Mouse (Mus musculus) embryonic fibroblast, embryonic 13.5 days (primary cell): Measurements from ENCODE around the gene Slc27a4. TPM values are rescaled to one million over a fixed set of nuclear protein-coding genes. Genes with fewer than 3 reads are reported as not detected.
A peak's percentile ranks its signal among the peaks of the same experiment; 100 is the strongest.

ENCODE experiments used
- H3K27ac ChIP-seq: 2 replicates; pipeline ENCODE4 v1.5.1; 2012; ENCODE audit warnings: low read length, control low read depth, inconsistent platforms; ENCODE audit not compliant: insufficient read depth
- H3K4me1 ChIP-seq: 2 replicates; pipeline ENCODE4 v1.6.1; 2011; ENCODE audit warnings: low read length; ENCODE audit not compliant: control insufficient read depth, insufficient read depth
- H3K4me3 ChIP-seq: 2 replicates; pipeline ENCODE4 v1.5.1; 2011; ENCODE audit warnings: mild to moderate bottlenecking, control low read depth, low read length; ENCODE audit not compliant: insufficient read depth
- CTCF ChIP-seq: IDR thresholded peaks from 2 replicates; pipeline ENCODE4 v1.5.1; 2011; ENCODE audit warnings: mild to moderate bottlenecking, control low read depth, low read length, moderate library complexity, borderline replicate concordance; ENCODE audit not compliant: insufficient read depth
- POLR2A ChIP-seq: IDR thresholded peaks from 2 replicates; pipeline ENCODE4 v1.6.1; 2011; ENCODE audit warnings: low read depth, mild to moderate bottlenecking, control low read depth, low read length, moderate library complexity
- polyA plus RNA-seq: library from polyadenylated mRNA; stranded (reverse); fragments of >200 nt; gene quantifications from 2 replicates; pipeline ENCODE4 v1.2.4, GENCODE M21; 2011; ENCODE audit warnings: low read depth; ENCODE audit not compliant: missing spikeins, insufficient read length

The Slc27a4 gene
- polyA plus RNA-seq, 1 experiment: 22.1 TPM

- H3K27ac ChIP-seq: no peak overlapping the region
- no peak for TF ChIP-seq CTCF
- TF ChIP-seq POLR2A: no peak
- peaks cover 22% of the 10 kb centered on the region for H3K4me1 ChIP-seq
- no peak overlapping the region for H3K4me3 ChIP-seq
Measured at GRCm38 (mm10) chr2:29855585-29856210, 53.3 kb downstream of the Slc27a4 start.

- Histone ChIP-seq H3K27ac (peak overlapping the region; percentile 49; the same call in 1 of the 2 replicates), H3K4me1 (peaks cover 22% of the 10 kb centered on the region), H3K4me3 (no peak overlapping the region)
- TF ChIP-seq POLR2A (no peak), CTCF (no peak)
Measured at GRCm38 (mm10) chr2:29856451-29857260, 54.2 kb downstream of the Slc27a4 start.

GRCm38 (mm10) chr2:29857341-29857740, 54.9 kb downstream of the Slc27a4 start:
- Histone ChIP-seq H3K4me1 (peaks cover 22% of the 10 kb centered on the region), H3K4me3 (no peak overlapping the region), H3K27ac (peak overlapping the region; percentile 38)
- TF ChIP-seq CTCF (no peak), POLR2A (no peak)

DNA sequence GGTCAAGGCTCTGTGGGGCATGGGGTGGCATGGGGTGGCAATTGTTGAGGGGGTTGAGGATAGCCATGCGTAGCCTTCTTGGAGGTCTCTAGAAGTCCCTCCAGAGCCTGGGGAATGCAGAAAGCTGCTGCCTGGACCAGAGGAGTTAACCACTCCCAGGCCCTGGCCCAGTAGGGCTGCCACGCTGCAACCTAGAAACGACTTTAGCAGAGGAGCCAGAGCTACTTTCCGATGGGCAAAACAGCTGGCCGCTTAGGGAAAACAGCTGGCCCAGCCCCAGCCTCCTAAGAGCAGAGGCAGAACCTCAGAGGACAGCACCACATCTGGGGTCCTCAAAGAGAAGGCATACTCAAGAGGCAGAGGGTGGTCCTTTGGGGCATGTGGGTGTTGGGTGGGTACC, 55.5 kb downstream of the Slc27a4 start:
- no peak for TF ChIP-seq CTCF
- TF ChIP-seq POLR2A: no peak

GRCm38 (mm10) chr2:29858748-29859473, 56.5 kb downstream of the Slc27a4 start:
- Histone ChIP-seq H3K27ac (no peak overlapping the region), H3K4me1 (peaks cover 22% of the 10 kb centered on the region), H3K4me3 (no peak overlapping the region)
- no peak for TF ChIP-seq POLR2A
- TF ChIP-seq CTCF: no peak

More for the DNA sequence above, 55.5 kb downstream of the Slc27a4 start:
- Histone ChIP-seq H3K4me1 (peaks cover 22% of the 10 kb centered on the region), H3K27ac (peak overlapping the region; percentile 38; the same call in 1 of the 2 replicates), H3K4me3 (no peak overlapping the region)

GRCm38 (mm10) chr2:29865125-29865524, 62.7 kb downstream of the Slc27a4 start:
- H3K4me1 ChIP-seq: no peaks in the 10 kb centered on the region
- no peak overlapping the region for H3K4me3 ChIP-seq
- no peak overlapping the region for H3K27ac ChIP-seq
- TF ChIP-seq CTCF (no peak), POLR2A (no peak)

Other genes with a start within 250 kb of the Slc27a4 start
- gene Rapgef1, start 182.9 kb upstream of the Slc27a4 start, polyA plus RNA-seq: 43.1 and 47.4 TPM in 2 replicates
- gene Gm13420, start 50.9 kb upstream of the Slc27a4 start, polyA plus RNA-seq: not detected in 2 replicates
- gene Gm13547, start 43.3 kb upstream of the Slc27a4 start, polyA plus RNA-seq: not detected in 2 replicates
- 9.3 and 12.6 TPM in 2 replicates for gene Coq4, start 15.1 kb upstream of the Slc27a4 start, polyA plus RNA-seq
- gene Trub2, start 14.1 kb upstream of the Slc27a4 start, polyA plus RNA-seq: 22.5 and 33.3 TPM in 2 replicates
- gene Urm1, start 17.4 kb downstream of the Slc27a4 start, polyA plus RNA-seq: 42.0 and 44.5 TPM in 2 replicates
- gene Cercam, start 66.5 kb downstream of the Slc27a4 start, polyA plus RNA-seq: 52.3 and 58.2 TPM in 2 replicates
- gene Odf2, start 86.6 kb downstream of the Slc27a4 start, polyA plus RNA-seq: 69.8 and 83.2 TPM in 2 replicates
- 33.0 and 42.4 TPM in 2 replicates for gene Gle1, start 132.8 kb downstream of the Slc27a4 start, polyA plus RNA-seq
- 222 and 243 TPM in 2 replicates for gene Sptan1, start 162.9 kb downstream of the Slc27a4 start, polyA plus RNA-seq
- 9.2 and 10.8 TPM in 2 replicates for gene Wdr34, start 246.2 kb downstream of the Slc27a4 start, polyA plus RNA-seq